Mouse (Mus musculus) MEL (cell line): ENCODE measurements around the gene Engase.

ENCODE experiments used
- CTCF ChIP-seq, 3 experiments: IDR thresholded peaks in 2 of 3; conservative IDR thresholded peaks in 1 of 3; 2 replicates each; pipeline ENCODE4 v1.5.1; 2011 to 2012; ENCODE audit warnings: low read length in 3 of 3, low read depth in 2 of 3, mild to moderate bottlenecking in 2 of 3, improper control_type of control experiment in 1 of 3, inconsistent platforms in 1 of 3, mixed read lengths in 1 of 3, moderate library complexity in 1 of 3; ENCODE audit not compliant: control insufficient read depth in 1 of 3, insufficient read depth in 1 of 3, poor library complexity in 1 of 3, severe bottlenecking in 1 of 3
- ELF1 ChIP-seq: IDR thresholded peaks from 2 replicates; pipeline ENCODE4 v1.6.1; 2014; ENCODE audit warnings: low read depth, mild to moderate bottlenecking, inconsistent platforms, low read length, improper control_type of control experiment, moderate library complexity
- EP300 ChIP-seq, 2 experiments: IDR thresholded peaks; 2 replicates each; pipeline ENCODE4 v1.6.1; 2011; ENCODE audit warnings: improper control_type of control experiment in 2 of 2, low read length in 2 of 2, low read depth in 1 of 2, mild to moderate bottlenecking in 1 of 2
- MYC ChIP-seq: IDR thresholded peaks from 2 replicates; pipeline ENCODE4 v1.6.1; 2011; ENCODE audit warnings: low read depth, mild to moderate bottlenecking, low read length, improper control_type of control experiment, moderate library complexity
- USF2 ChIP-seq, 2 experiments: IDR thresholded peaks; 2 replicates each; pipeline ENCODE4 v1.6.1; 2011 to 2012; ENCODE audit warnings: improper control_type of control experiment in 2 of 2, low read length in 2 of 2, borderline replicate concordance in 1 of 2, inconsistent platforms in 1 of 2, low read depth in 1 of 2, mild to moderate bottlenecking in 1 of 2; ENCODE audit not compliant: insufficient read depth in 1 of 2

DNA sequence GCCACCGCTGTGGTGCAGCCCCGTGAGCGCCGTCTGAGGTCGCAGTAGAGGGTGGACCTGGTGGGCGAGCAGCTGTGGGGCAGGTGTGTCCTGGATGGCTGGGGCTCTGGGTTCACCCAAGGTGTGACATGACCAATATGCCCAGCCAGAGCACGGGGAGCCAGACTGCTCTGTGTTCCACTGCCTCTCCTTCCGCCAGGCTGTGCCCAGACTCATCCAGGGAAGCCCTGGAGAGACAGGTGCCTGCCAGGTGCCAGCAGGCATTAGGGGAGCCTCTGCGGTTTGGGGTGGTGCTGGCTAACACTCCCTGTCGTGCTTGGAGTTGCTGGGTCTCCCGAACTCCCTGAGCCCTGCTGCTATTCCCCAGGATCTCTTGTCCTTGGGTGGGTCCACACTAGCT is 61.4 kb downstream of the Engase start:
- TF ChIP-seq EP300 (IDR thresholded peaks at IDR 0.05; ENCODE audit: low read depth in 1 of 2, low read length in 2 of 2) (no peak), USF2 (IDR thresholded peaks at IDR 0.05; ENCODE audit: borderline replicate concordance in 1 of 2, insufficient read depth in 1 of 2, low read depth in 1 of 2, low read length in 2 of 2) (no peak), CTCF (IDR thresholded peaks at IDR 0.05 in 2 of 3, conservative IDR thresholded peaks at IDR 0.05 in 1 of 3; ENCODE audit: control insufficient read depth in 1 of 3, insufficient read depth in 1 of 3, low read depth in 2 of 3, low read length in 3 of 3, poor library complexity in 1 of 3, severe bottlenecking in 1 of 3) (no peak), MYC (no peak), ELF1 (no peak)
